In the genomic region with DNA sequence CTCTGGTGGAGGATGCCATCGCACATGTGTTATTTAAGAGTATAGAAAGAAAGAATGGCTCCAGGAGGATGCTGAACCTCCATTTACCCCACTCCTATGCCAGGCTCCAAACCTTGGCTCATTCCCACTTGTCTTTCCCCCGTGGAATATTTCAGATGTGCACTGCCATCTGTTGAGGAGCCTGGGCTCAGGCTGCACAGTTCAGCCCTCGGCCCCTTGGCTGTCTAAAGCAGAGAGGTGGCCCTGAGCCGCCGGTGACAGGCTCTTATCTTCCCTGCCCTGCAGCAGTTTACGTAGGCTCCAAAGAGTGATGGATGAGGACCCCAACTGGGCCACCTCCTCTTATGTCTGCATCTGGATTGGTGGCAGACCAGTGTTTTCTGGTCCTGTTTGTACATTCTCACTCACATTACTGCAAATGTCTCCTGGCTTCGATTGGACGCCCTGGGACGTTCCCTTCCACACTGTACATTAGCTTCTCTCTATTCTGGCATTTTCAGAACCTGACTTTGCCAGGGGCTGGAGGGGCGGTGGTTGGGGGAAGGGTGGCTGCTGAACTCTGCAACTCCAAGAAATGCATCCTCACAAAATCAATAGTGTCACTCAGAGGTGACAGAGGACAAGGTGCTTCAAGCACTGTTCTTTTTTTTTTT, we compare ENCODE assay signal across 17 mouse cellular contexts.
A peak's percentile ranks its signal among the peaks of the same experiment; 100 is the strongest.
DNase-seq lines count a peak whose midpoint lies in the region; ATAC-seq lines count a peak whose summit lies in the region.
"Had no signal": no experiment of that assay in that cellular context is flagged by ENCODE, and none has a peak within 500 bp of the region (broad histone marks: within the 10 kb centered on the region; RNA-seq: fewer than 3 reads in every experiment).

No protein-coding gene starts in this region.

- H3K9me3 ChIP-seq in hindbrain, embryonic 15.5 days, result no peaks in the 10 kb centered on the region
- H3K9me3 ChIP-seq in hindbrain, embryonic 10.5 days, result no peaks in the 10 kb centered on the region
- no peaks in the 10 kb centered on the region for H3K9me3 ChIP-seq in neural tube, embryonic 13.5 days
- H3K9me3 ChIP-seq in neural tube, embryonic 15.5 days (replicated peaks), result no peaks in the 10 kb centered on the region
- H3K9me3 ChIP-seq: embryonic facial prominence, embryonic 13.5 days; forebrain, embryonic 13.5 days; heart, embryonic 12.5 days; intestine, embryonic 15.5 days had no signal

- no peaks in the 10 kb centered on the region for H3K27me3 ChIP-seq in hindbrain, embryonic 15.5 days
- H3K27me3 ChIP-seq in hindbrain, embryonic 10.5 days (ENCODE audit: insufficient read depth, poor library complexity, severe bottlenecking), result no peaks in the 10 kb centered on the region
- H3K27me3 ChIP-seq in neural tube, embryonic 13.5 days, result no peaks in the 10 kb centered on the region
- no peaks in the 10 kb centered on the region for H3K27me3 ChIP-seq in neural tube, embryonic 15.5 days (replicated peaks)
- H3K27me3 ChIP-seq: embryonic facial prominence, embryonic 13.5 days; forebrain, embryonic 13.5 days; heart, embryonic 12.5 days; intestine, embryonic 15.5 days had no signal

- no peak overlapping the region for H3K9ac ChIP-seq in hindbrain, embryonic 15.5 days
- no peak overlapping the region for H3K9ac ChIP-seq in neural tube, embryonic 13.5 days
- no peak overlapping the region for H3K9ac ChIP-seq in neural tube, embryonic 15.5 days (replicated peaks)
- H3K9ac ChIP-seq: embryonic facial prominence, embryonic 13.5 days; forebrain, embryonic 13.5 days; heart, embryonic 12.5 days; intestine, embryonic 15.5 days had no signal

- H3K36me3 ChIP-seq in hindbrain, embryonic 15.5 days, result no peaks in the 10 kb centered on the region
- no peaks in the 10 kb centered on the region for H3K36me3 ChIP-seq in hindbrain, embryonic 10.5 days
- H3K36me3 ChIP-seq in neural tube, embryonic 13.5 days, result no peaks in the 10 kb centered on the region
- H3K36me3 ChIP-seq in neural tube, embryonic 15.5 days, result no peaks in the 10 kb centered on the region
- H3K36me3 ChIP-seq: embryonic facial prominence, embryonic 13.5 days; heart, embryonic 12.5 days; intestine, embryonic 15.5 days had no signal

- H3K4me1 ChIP-seq in hindbrain, embryonic 15.5 days (replicated peaks), result no peaks in the 10 kb centered on the region
- peaks cover 4% of the 10 kb centered on the region; the same call in 1 of the 2 replicates for H3K4me1 ChIP-seq in hindbrain, embryonic 10.5 days (replicated peaks)
- peaks cover 14% of the 10 kb centered on the region for H3K4me1 ChIP-seq in neural tube, embryonic 13.5 days (replicated peaks)
- H3K4me1 ChIP-seq in neural tube, embryonic 15.5 days, result peaks cover 6% of the 10 kb centered on the region; the same call in 1 of the 2 replicates
- H3K4me1 ChIP-seq: forebrain, embryonic 13.5 days; intestine, embryonic 15.5 days had no signal

- ATAC-seq in hindbrain, embryonic 15.5 days (ENCODE audit: low FRiP score, low read depth), result peak; percentile 71
- 0 out of 2 replicates have a peak, but pooled peaks have one; percentile 19 for ATAC-seq in neural tube, embryonic 13.5 days (ENCODE audit: low read depth)
- ATAC-seq in neural tube, embryonic 15.5 days (ENCODE audit: low FRiP score), result peak; percentile 47; the same call in 1 of the 2 replicates
- ATAC-seq: forebrain, embryonic 13.5 days; intestine, embryonic 15.5 days had no signal

- WGBS in hindbrain, embryonic 15.5 days, result 56% methylated on average over 10 of the region's 10 CpGs
- 68% methylated on average over 10 of the region's 10 CpGs for WGBS in hindbrain, embryonic 10.5 days
- WGBS in neural tube, embryonic 13.5 days, result 60% methylated on average over 10 of the region's 10 CpGs
- 60% methylated on average over 10 of the region's 10 CpGs for WGBS in neural tube, embryonic 15.5 days

- no peak overlapping the region for H3K4me3 ChIP-seq in hindbrain, embryonic 15.5 days
- no peak overlapping the region for H3K4me3 ChIP-seq in hindbrain, embryonic 10.5 days
- no peak overlapping the region for H3K4me3 ChIP-seq in neural tube, embryonic 13.5 days
- no peak overlapping the region for H3K4me3 ChIP-seq in neural tube, embryonic 15.5 days (replicated peaks)
- H3K4me3 ChIP-seq: embryonic facial prominence, embryonic 13.5 days; forebrain, embryonic 13.5 days; gastrocnemius, adult 2 months; heart, embryonic 12.5 days; intestine, embryonic 15.5 days had no signal

- peak; percentile 31 to 41 for DNase-seq in cerebellum, postnatal 14 days
- DNase-seq in cerebellum, adult 11-12 months, result no peak
- no peak for DNase-seq in hindbrain, embryonic 10.5 days (ENCODE audit: low spot score)
- DNase-seq in neural tube, embryonic 10.5 days (ENCODE audit: extremely low spot score, low spot score), result no peak
- no peak for DNase-seq in right cerebral cortex, postnatal 36 days (ENCODE audit: low spot score in 2 of 2)
- DNase-seq: adrenal gland, postnatal 10 days; cerebellum, adult 11 months; cerebellum, adult 9-11 months; gastrocnemius, adult 2 months; gastrocnemius, postnatal 25 days had no signal

- H3K4me2 ChIP-seq in hindbrain, embryonic 15.5 days, result no peak overlapping the region
- H3K4me2 ChIP-seq in neural tube, embryonic 13.5 days, result no peak overlapping the region
- no peak overlapping the region for H3K4me2 ChIP-seq in neural tube, embryonic 15.5 days
- H3K4me2 ChIP-seq: embryonic facial prominence, embryonic 13.5 days; forebrain, embryonic 13.5 days; heart, embryonic 12.5 days; intestine, embryonic 15.5 days had no signal

- no peak overlapping the region for H3K27ac ChIP-seq in hindbrain, embryonic 15.5 days (replicated peaks)
- no peak overlapping the region for H3K27ac ChIP-seq in hindbrain, embryonic 10.5 days
- no peak overlapping the region; the same call in 1 of the 2 replicates for H3K27ac ChIP-seq in neural tube, embryonic 13.5 days (replicated peaks)
- H3K27ac ChIP-seq in neural tube, embryonic 15.5 days (replicated peaks), result no peak overlapping the region
- H3K27ac ChIP-seq: embryonic facial prominence, embryonic 13.5 days; forebrain, embryonic 13.5 days; gastrocnemius, adult 2 months; intestine, embryonic 15.5 days had no signal

Comparison
In these comparisons a context has a peak if more than half of its experiments do, and no peak if none do; other contexts are left out.
1. DNase-seq: peak in cerebellum, postnatal 14 days (2 of 2); none in cerebellum, adult 11-12 months (single experiment), hindbrain, embryonic 10.5 days (single experiment), neural tube, embryonic 10.5 days (single experiment) and right cerebral cortex, postnatal 36 days (0 of 2).
2. ATAC-seq: peak in every context shown above with its lines; median percentile 71 in hindbrain, embryonic 15.5 days; 47 in neural tube, embryonic 15.5 days; 19 in neural tube, embryonic 13.5 days.